Mouse (Mus musculus): ENCODE results near the gene H2-Ab1.

DNA sequence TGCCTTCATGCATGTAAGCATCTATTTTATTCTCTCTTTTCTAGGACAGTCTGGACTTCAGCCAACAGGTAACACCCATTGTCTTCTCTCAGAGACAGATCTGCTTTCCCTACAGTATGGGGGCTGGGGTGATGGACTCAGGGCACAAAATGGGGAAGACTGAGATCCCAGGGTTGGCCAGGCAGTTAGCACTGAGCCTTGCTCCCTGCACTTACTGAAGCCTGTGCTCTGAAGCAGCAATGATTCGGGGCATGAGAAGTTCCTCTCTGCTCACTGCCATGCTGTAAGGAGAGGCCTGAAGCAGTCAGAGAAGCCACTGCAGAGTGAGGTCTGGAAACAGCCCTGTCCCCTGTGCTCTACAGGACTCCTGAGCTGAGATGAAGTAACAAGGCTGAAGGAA is 58.0 kb downstream of the H2-Ab1 start:
- TF ChIP-seq GATA1 (IDR thresholded peaks at IDR 0.05; ENCODE audit: low read length) (no peak), TAL1 (IDR thresholded peaks at IDR 0.05; ENCODE audit: low read length) (no peak)

Data from erythroblast, embryonic 14.5 days (primary cell).